In genomic region chr19:24673331-24673730, GRCm38 (mm10) we compare ENCODE assay signal across 13 mouse cellular contexts. TPM values are rescaled to one million over a fixed set of nuclear protein-coding genes. Genes with fewer than 3 reads are reported as not detected.
DNase-seq lines count a peak whose midpoint lies in the region; ATAC-seq and TF ChIP-seq lines count a peak whose summit lies in the region.
"Had no signal": no experiment of that assay in that cellular context is flagged by ENCODE, and none has a peak within 500 bp of the region (broad histone marks: within the 10 kb centered on the region; RNA-seq: fewer than 3 reads in every experiment).

No protein-coding gene starts in this region.

- intact Hi-C loops in heart, adult 2 months (cut with DNase I): no loop called here
- intact Hi-C loops in heart, postnatal 14 days (cut with DNase I): no loop called here
- intact Hi-C loops in left cerebral cortex, adult 2 months (cut with DNase I): no loop called here

- TF ChIP-seq POLR2A in heart, adult 2 months (IDR thresholded peaks at IDR 0.05; ENCODE audit: insufficient read depth, low read depth, low read length): no peak
- TF ChIP-seq POLR2A in small intestine, adult 2 months (IDR thresholded peaks at IDR 0.05; ENCODE audit: low read depth, low read length): no peak

- H3K79me2 ChIP-seq in heart, adult 2 months (replicated peaks; ENCODE audit: control insufficient read depth, insufficient read depth, low read length): no peaks in the 10 kb centered on the region

- H3K9ac ChIP-seq in heart, adult 2 months (ENCODE audit: low read depth, low read length): no peak overlapping the region
- no peak overlapping the region for H3K9ac ChIP-seq in lung, embryonic 14.5 days
- H3K9ac ChIP-seq: midbrain, embryonic 12.5 days had no signal

- DNase-seq in heart, adult 2 months: no peak
- no peak for DNase-seq in heart, postnatal 14 days
- DNase-seq in left cerebral cortex, adult 2 months (ENCODE audit: extremely low spot score in 1 of 2, low spot score in 2 of 2): no peak
- DNase-seq in left cerebral cortex, adult 11 months (ENCODE audit: low spot score): no peak
- peak; percentile 20 for DNase-seq in lung, embryonic 14.5 days
- no peak for DNase-seq in spleen, adult 18-20 months
- DNase-seq: adrenal gland, adult 2 months; cerebellum, adult 8-10 months; gastrocnemius, postnatal 14 days had no signal

- ATAC-seq in lung, embryonic 14.5 days (ENCODE audit: insufficient read depth): no peak
- no peak for ATAC-seq in inflammation-experienced regulatory T-cells, adult 6 months
- ATAC-seq: forebrain, embryonic 16.5 days had no signal

- no peaks in the 10 kb centered on the region for H3K9me3 ChIP-seq in lung, embryonic 14.5 days (ENCODE audit: low read depth, low read length)
- H3K9me3 ChIP-seq: midbrain, embryonic 12.5 days had no signal

- no peak for TF ChIP-seq EP300 in heart, adult 2 months (IDR thresholded peaks at IDR 0.05; ENCODE audit: insufficient read depth, low read depth, low read length)

- no peaks in the 10 kb centered on the region for H3K27me3 ChIP-seq in heart, adult 2 months (ENCODE audit: control insufficient read depth, insufficient read depth, low read length)
- no peaks in the 10 kb centered on the region for H3K27me3 ChIP-seq in lung, embryonic 14.5 days (ENCODE audit: insufficient read depth, low read length)
- no peaks in the 10 kb centered on the region for H3K27me3 ChIP-seq in small intestine, adult 2 months (ENCODE audit: control insufficient read depth, insufficient read depth, low read length)
- H3K27me3 ChIP-seq: midbrain, embryonic 12.5 days had no signal

- 32% methylated on average over 10 of the region's 10 CpGs for WGBS in heart, adult 2 months
- WGBS in lung, embryonic 14.5 days: 62% methylated on average over 10 of the region's 10 CpGs
- WGBS in small intestine, adult 2 months: 21% methylated on average over 10 of the region's 10 CpGs

- H3K36me3 ChIP-seq in heart, adult 2 months (ENCODE audit: control insufficient read depth, insufficient read depth, low read length): no peaks in the 10 kb centered on the region
- no peaks in the 10 kb centered on the region for H3K36me3 ChIP-seq in lung, embryonic 14.5 days (ENCODE audit: insufficient read depth)
- peaks cover 1% of the 10 kb centered on the region; the same call in 1 of the 2 replicates for H3K36me3 ChIP-seq in small intestine, adult 2 months (ENCODE audit: control insufficient read depth, insufficient read depth, low read length)
- H3K36me3 ChIP-seq: midbrain, embryonic 12.5 days had no signal

- H3K4me1 ChIP-seq in heart, adult 2 months (ENCODE audit: control insufficient read depth, insufficient read depth, low read length): peaks cover 6% of the 10 kb centered on the region
- 0 out of 2 replicates have a peak, but pooled peaks cover 3% of the 10 kb centered on the region for H3K4me1 ChIP-seq in lung, embryonic 14.5 days (ENCODE audit: insufficient read depth)
- peaks cover 14% of the 10 kb centered on the region; the same call in 1 of the 2 replicates for H3K4me1 ChIP-seq in small intestine, adult 2 months (ENCODE audit: control insufficient read depth, insufficient read depth, insufficient read length, low read length)
- H3K4me1 ChIP-seq: midbrain, embryonic 12.5 days had no signal

- no peak for TF ChIP-seq CTCF in heart, adult 2 months (IDR thresholded peaks at IDR 0.05)
- no peak for TF ChIP-seq CTCF in left cerebral cortex, adult 2 months (IDR thresholded peaks at IDR 0.05)
- TF ChIP-seq CTCF in lung, embryonic 14.5 days (IDR thresholded peaks at IDR 0.05; ENCODE audit: low read depth): no peak
- TF ChIP-seq CTCF in small intestine, adult 2 months (IDR thresholded peaks at IDR 0.05; ENCODE audit: extremely low read depth, insufficient read length, insufficient replicate concordance, low read depth, low read length): no peak

- H3K27ac ChIP-seq in heart, adult 2 months: peak overlapping the region; percentile 21
- peak overlapping the region; percentile 1; the same call in 1 of the 2 replicates for H3K27ac ChIP-seq in left cerebral cortex, adult 2 months
- H3K27ac ChIP-seq in lung, embryonic 14.5 days (ENCODE audit: low read depth): peak overlapping the region; percentile 33; the same call in 1 of the 2 replicates
- H3K27ac ChIP-seq in small intestine, adult 2 months (ENCODE audit: insufficient read depth, low read depth, low read length): peak overlapping the region; percentile 13; the same call in 1 of the 2 replicates
- H3K27ac ChIP-seq: midbrain, embryonic 12.5 days had no signal

- H3K4me3 ChIP-seq in heart, adult 2 months: no peak overlapping the region
- H3K4me3 ChIP-seq in left cerebral cortex, adult 2 months: no peak overlapping the region
- no peak overlapping the region for H3K4me3 ChIP-seq in lung, embryonic 14.5 days (ENCODE audit: low read depth, low read length)
- H3K4me3 ChIP-seq in small intestine, adult 2 months (ENCODE audit: low read depth, low read length): no peak overlapping the region
- H3K4me3 ChIP-seq: midbrain, embryonic 12.5 days had no signal

- no peak overlapping the region for H3K4me2 ChIP-seq in lung, embryonic 14.5 days
- H3K4me2 ChIP-seq: midbrain, embryonic 12.5 days had no signal

RNA-seq across cellular contexts. Expression of gene Tmem252, which starts 0.5 kb away (rescaled TPM):
- total RNA-seq in heart, adult 2 months (2021): under 1 TPM; 0.08 to 0.11 TPM
- 0.10 and 0.15 TPM in 2 replicates for polyA plus RNA-seq in heart, adult 2 months (2012; rRNA removed)
- under 1 TPM; 0.27 to 0.43 TPM for total RNA-seq in heart, postnatal 14 days (2021)
- under 1 TPM; 0.23 to 0.72 TPM for total RNA-seq in left cerebral cortex, adult 2 months (2021)
- polyA plus RNA-seq in lung, embryonic 14.5 days (2014; fragmentation: Nextera tagmentation; extraction: Ambion mirVana): 3.0 and 3.5 TPM in 2 replicates
- polyA plus RNA-seq in small intestine, adult 2 months (2012; rRNA removed): 3.1 and 4.8 TPM in 2 replicates
- polyA plus RNA-seq in inflammation-experienced regulatory T-cells, adult 6 months (2017; shearing (Covaris generic)): not detected
